Mouse (Mus musculus) myocyte (in vitro differentiated cells): ENCODE data around the gene Enc1.

Source experiments
- MAX ChIP-seq: IDR thresholded peaks from one replicate; pipeline ENCODE4 v1.6.1; 2011; ENCODE audit warnings: low read depth, mild to moderate bottlenecking, control low read depth
- POLR2AphosphoS2 ChIP-seq: IDR thresholded peaks from one replicate; pipeline ENCODE4 v1.6.1; 2011; ENCODE audit warnings: low read depth, control low read depth; ENCODE audit not compliant: insufficient read length

- no peak for TF ChIP-seq POLR2AphosphoS2
- no peak for TF ChIP-seq MAX
Measured at GRCm38 (mm10) chr13:97214583-97215268, 26.2 kb upstream of the Enc1 start.
